Mouse (Mus musculus) heart, embryonic 14.5 days (tissue): ENCODE measurements around the gene Ncaph2. TPM values are rescaled to one million over a fixed set of nuclear protein-coding genes. Genes with fewer than 3 reads are reported as not detected.

Experiments
- ATAC-seq: fragments of 200-750 bp; cut with Nextera tagmentation; 2 replicates; pipeline ENCODE4 v1.8.0; 2017; ENCODE audit warnings: low read depth, moderate TSS enrichment; ENCODE audit not compliant: insufficient number of reproducible peaks, insufficient read depth, low FRiP score
- H3K27ac ChIP-seq, 2 experiments: fragments of 200-500 bp in 1 of 2; fragments of 300-500 bp in 1 of 2; sonication (generic) in 1 of 2; replicated peaks in 1 of 2; 2 replicates each; pipeline ENCODE4 v1.5.1; 2012 to 2014; ENCODE audit warnings: low read depth in 2 of 2, low read length in 2 of 2, control low read depth in 1 of 2, mild to moderate bottlenecking in 1 of 2, mixed read lengths in 1 of 2; ENCODE audit not compliant: control insufficient read depth in 1 of 2, insufficient read depth in 1 of 2
- H3K27me3 ChIP-seq: fragments of 300-500 bp; sonication (generic); 2 replicates; pipeline ENCODE4 v1.6.1; 2014; ENCODE audit warnings: mild to moderate bottlenecking, low read length, control low read depth; ENCODE audit not compliant: control insufficient read depth, insufficient read depth
- H3K36me3 ChIP-seq: fragments of 300-500 bp; sonication (generic); 2 replicates; pipeline ENCODE4 v1.6.1; 2014; ENCODE audit warnings: mild to moderate bottlenecking, control low read depth, low read length, mixed read lengths; ENCODE audit not compliant: control insufficient read depth, insufficient read depth
- H3K4me1 ChIP-seq, 2 experiments: fragments of 200-500 bp in 1 of 2; fragments of 300-500 bp in 1 of 2; sonication (generic) in 1 of 2; 2 replicates each; pipeline ENCODE4 v1.6.1; 2012 to 2014; ENCODE audit warnings: low read length in 2 of 2, control low read depth in 1 of 2, mixed read lengths in 1 of 2; ENCODE audit not compliant: control insufficient read depth in 2 of 2, insufficient read depth in 2 of 2
- H3K4me2 ChIP-seq: fragments of 300-500 bp; sonication (generic); 2 replicates; pipeline ENCODE4 v1.6.1; 2014; ENCODE audit warnings: mild to moderate bottlenecking, low read length
- H3K4me3 ChIP-seq, 2 experiments: fragments of 200-500 bp in 1 of 2; fragments of 300-500 bp in 1 of 2; sonication (generic) in 1 of 2; 2 replicates each; pipeline ENCODE4 v1.5.1; 2012 to 2014; ENCODE audit warnings: low read length in 2 of 2, mild to moderate bottlenecking in 2 of 2, control low read depth in 1 of 2, low read depth in 1 of 2, moderate library complexity in 1 of 2; ENCODE audit not compliant: control insufficient read depth in 1 of 2, insufficient read depth in 1 of 2
- H3K9ac ChIP-seq: fragments of 300-500 bp; sonication (generic); 2 replicates; pipeline ENCODE4 v1.6.1; 2014; ENCODE audit warnings: mild to moderate bottlenecking, low read length
- H3K9me3 ChIP-seq: fragments of 300-500 bp; sonication (generic); 2 replicates; pipeline ENCODE4 v1.6.1; 2016; ENCODE audit warnings: low read length, control low read depth; ENCODE audit not compliant: control insufficient read depth
- WGBS: fragments of 180-500 bp; shearing (Covaris S2); extraction: QIAGEN DNeasy Blood & Tissue Kit; methylation state at CpG from one replicate; pipeline ENCODE4 v1.1.7; 2014; 5-methylcytosine and 5-hydroxymethylcytosine counted together
- polyA plus RNA-seq: library from polyadenylated mRNA; unstranded; fragments of >200 nt; fragmentation: Nextera tagmentation; extraction: Ambion mirVana; gene quantifications from 2 replicates; pipeline ENCODE4 v1.2.1, GENCODE M21; 2014

The Ncaph2 gene
- polyA plus RNA-seq, 1 experiment from 2014 or later: 97.6 TPM

DNA sequence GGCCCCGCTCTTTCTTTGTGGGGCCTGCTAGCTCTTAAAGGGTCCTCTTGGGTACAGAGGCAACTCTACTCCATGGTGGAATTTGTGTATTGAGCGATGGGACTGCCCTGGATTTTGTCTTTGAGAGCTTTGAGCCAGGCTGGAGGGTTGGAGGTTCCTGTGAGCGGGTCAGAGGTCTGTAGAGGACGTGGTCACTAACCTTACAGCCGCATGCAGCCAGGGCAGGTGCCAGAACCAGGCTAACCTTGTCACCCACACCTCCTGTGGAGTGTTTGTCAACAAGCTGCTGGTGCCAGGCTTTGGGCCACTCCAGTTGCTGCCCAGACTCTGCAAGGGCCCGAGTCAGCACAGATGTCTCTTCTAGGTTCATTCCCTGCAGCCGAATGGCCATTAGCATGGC lies 20.5 kb downstream of the Ncaph2 start:
- Histone ChIP-seq H3K9me3 (no peaks in the 10 kb centered on the region), H3K9ac (no peak overlapping the region), H3K4me3 (no peak overlapping the region), H3K27me3 (peaks cover 47% of the 10 kb centered on the region), H3K4me1 (peaks cover 25 to 27% of the 10 kb centered on the region in 2 experiments), H3K36me3 (peaks cover 18% of the 10 kb centered on the region), H3K4me2 (no peak overlapping the region), H3K27ac (no peak overlapping the region)
- WGBS: 73% methylated on average over 7 of the region's 7 CpGs
- no peak for ATAC-seq

- 29% methylated on average over 16 of the region's 16 CpGs for WGBS
- Histone ChIP-seq H3K9ac (no peak within 1 kb of the TSS), H3K4me2 (peak within 1 kb of the TSS; percentile 91)
Observed at GRCm38 (mm10) chr15:89376957-89377356, 21.4 kb downstream of the Ncaph2 start, which contains the start of gene Tymp. Gene Tymp, minus strand, starts transcription at chr15:89377039.

DNA sequence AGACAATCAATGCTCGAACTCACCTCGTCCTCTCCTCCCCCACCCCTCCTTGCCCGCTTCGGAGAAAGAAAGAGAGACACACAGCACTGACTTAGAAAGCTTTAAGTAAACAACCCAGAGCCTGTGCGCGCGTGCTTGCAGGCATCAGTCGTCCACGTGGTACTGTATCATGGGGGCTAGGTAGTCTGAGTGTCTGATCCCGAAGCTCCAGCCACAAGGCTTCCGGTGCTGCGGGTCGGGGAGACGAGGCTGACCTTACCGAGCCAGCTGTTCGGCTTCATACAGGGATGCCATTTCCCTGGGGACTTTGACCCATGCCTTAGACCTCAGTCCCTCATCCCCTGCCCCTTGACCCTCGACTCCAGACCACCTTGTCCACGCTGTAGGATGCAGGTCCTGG lies 21.8 kb downstream of the Ncaph2 start:
- peak overlapping the region in 1 of 2 experiments; percentile 14; a peak in 1 of 4 replicates for H3K4me3 ChIP-seq
- peaks cover 52% of the 10 kb centered on the region for H3K27me3 ChIP-seq
- peaks cover 5% of the 10 kb centered on the region for H3K36me3 ChIP-seq
- no peak for ATAC-seq
- H3K9ac ChIP-seq: no peak overlapping the region
- H3K4me2 ChIP-seq: peak overlapping the region; percentile 31
- no peaks in the 10 kb centered on the region for H3K9me3 ChIP-seq
- WGBS: 3% methylated on average over 18 of the region's 18 CpGs
- no peak overlapping the region for H3K27ac ChIP-seq
- H3K4me1 ChIP-seq: peaks cover 25 to 26% of the 10 kb centered on the region in 2 experiments

More at GRCm38 (mm10) chr15:89376957-89377356, 21.4 kb downstream of the Ncaph2 start, which contains the start of gene Tymp:
- H3K9me3 ChIP-seq: no peaks in the 10 kb centered on the region
- H3K4me3 ChIP-seq: peak within 1 kb of the TSS in 1 of 2 experiments; percentile 14; a peak in 1 of 4 replicates
- no peak within 1 kb of the TSS for H3K27ac ChIP-seq
- H3K4me1 ChIP-seq: peaks cover 25 to 27% of the 10 kb centered on the region in 2 experiments
- H3K36me3 ChIP-seq: peaks cover 9% of the 10 kb centered on the region
- H3K27me3 ChIP-seq: peaks cover 51% of the 10 kb centered on the region
- no peak for ATAC-seq

DNA sequence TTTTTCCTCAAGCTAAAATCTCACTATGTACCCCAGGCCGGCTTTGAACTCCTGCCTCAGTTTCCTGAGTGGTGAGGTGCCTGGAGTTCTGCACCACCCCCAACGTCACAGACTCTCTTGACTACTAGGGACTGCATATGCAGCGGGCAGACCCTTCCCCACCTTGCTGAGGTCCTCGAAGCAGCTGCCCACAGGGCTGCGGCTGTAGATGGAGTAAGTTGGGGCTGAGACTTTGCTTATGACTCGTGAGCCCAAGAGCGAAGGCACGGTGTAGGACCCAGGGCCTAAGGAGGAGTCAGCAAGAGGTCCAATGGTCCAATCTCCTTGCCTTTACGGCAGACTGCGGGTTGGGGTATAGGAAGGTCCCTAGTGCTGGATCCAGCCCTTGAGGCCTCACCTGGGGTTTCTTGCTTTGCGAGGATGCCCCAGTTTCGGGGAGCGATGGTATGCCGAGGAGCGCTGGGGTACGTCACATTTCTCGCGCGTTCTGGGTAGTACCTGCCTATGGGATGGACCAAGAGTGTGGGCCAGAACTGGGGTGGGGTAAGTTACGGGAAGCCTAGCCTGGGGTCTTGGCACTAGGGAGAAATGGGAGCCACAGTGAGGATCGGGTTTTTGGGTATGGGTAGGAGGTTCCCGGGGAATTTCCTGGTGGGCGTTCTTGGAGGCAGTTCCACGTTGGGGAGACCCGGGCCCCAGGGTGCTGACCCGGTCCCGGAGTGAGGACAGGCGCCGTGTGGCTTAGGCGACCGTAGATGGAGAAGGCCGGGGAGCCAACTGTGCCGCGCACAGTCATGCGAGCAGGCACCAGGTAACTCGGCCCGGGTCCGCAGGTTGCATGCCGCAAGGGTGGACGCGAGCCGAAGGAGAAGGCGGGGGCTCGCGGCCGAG lies 22.7 kb downstream of the Ncaph2 start:
- no peaks in the 10 kb centered on the region for H3K36me3 ChIP-seq
- peak overlapping the region; percentile 65 for H3K9ac ChIP-seq
- H3K9me3 ChIP-seq: no peaks in the 10 kb centered on the region
- 14% methylated on average over 46 of the region's 46 CpGs for WGBS
- ATAC-seq: no peak
- H3K4me3 ChIP-seq: peak overlapping the region; percentile 45 to 49
- H3K4me1 ChIP-seq: peaks cover 18 to 25% of the 10 kb centered on the region in 2 experiments
- H3K27me3 ChIP-seq: peaks cover 57% of the 10 kb centered on the region
- H3K4me2 ChIP-seq: peak overlapping the region; percentile 91
- H3K27ac ChIP-seq: no peak overlapping the region

DNA sequence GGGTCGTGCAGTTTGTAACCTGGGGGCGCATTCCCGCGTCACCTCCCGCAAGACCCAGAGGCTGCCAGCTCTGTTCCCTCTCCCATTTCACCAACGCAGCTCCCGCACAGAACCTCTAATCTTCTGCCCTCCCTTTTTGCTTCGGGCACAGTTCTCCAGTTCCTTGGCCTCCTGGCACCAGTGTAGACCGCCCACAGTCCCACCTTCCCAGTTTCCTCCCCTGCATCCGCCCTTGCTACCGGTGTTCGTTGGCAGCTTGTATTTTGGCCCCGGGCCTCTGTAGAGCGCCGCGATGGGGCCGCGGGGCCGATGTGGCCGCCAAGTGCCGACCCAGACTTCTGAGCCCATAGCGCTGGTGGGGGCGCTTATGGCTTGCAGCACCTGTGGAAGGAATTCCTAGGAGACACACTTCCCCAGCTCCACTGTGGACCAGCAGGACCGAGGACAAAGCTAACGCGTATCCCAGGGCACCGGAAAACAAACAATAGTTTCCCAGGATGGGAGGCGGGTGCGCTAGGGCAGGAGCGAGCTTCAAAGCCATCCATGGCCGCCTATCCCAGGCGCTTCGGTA lies 23.4 kb downstream of the Ncaph2 start, which contains the start of gene Odf3b:
Gene Odf3b, minus strand, starts transcription at position 452 of the 571 bp plus-strand sequence.
- Histone ChIP-seq H3K27me3 (peaks cover 57% of the 10 kb centered on the region), H3K4me2 (peak within 1 kb of the TSS; percentile 91), H3K9me3 (no peaks in the 10 kb centered on the region), H3K36me3 (no peaks in the 10 kb centered on the region), H3K9ac (peak within 1 kb of the TSS; percentile 65), H3K27ac (no peak within 1 kb of the TSS), H3K4me3 (peak within 1 kb of the TSS; percentile 45 to 49), H3K4me1 (peaks cover 17 to 25% of the 10 kb centered on the region in 2 experiments)
- no peak for ATAC-seq
- WGBS: under 1% methylated on average over 33 of the region's 33 CpGs

GRCm38 (mm10) chr15:89379429-89379828 lies 23.9 kb downstream of the Ncaph2 start:
- peaks cover 13 to 21% of the 10 kb centered on the region in 2 experiments for H3K4me1 ChIP-seq
- H3K27me3 ChIP-seq: peaks cover 57% of the 10 kb centered on the region
- no peak overlapping the region for H3K27ac ChIP-seq
- H3K9ac ChIP-seq: peak overlapping the region; percentile 65
- no peaks in the 10 kb centered on the region for H3K36me3 ChIP-seq
- no peak for ATAC-seq
- H3K4me2 ChIP-seq: peak overlapping the region; percentile 91
- H3K9me3 ChIP-seq: no peaks in the 10 kb centered on the region
- H3K4me3 ChIP-seq: peak overlapping the region; percentile 45 to 49
- 12% methylated on average over 10 of the region's 10 CpGs for WGBS

DNA sequence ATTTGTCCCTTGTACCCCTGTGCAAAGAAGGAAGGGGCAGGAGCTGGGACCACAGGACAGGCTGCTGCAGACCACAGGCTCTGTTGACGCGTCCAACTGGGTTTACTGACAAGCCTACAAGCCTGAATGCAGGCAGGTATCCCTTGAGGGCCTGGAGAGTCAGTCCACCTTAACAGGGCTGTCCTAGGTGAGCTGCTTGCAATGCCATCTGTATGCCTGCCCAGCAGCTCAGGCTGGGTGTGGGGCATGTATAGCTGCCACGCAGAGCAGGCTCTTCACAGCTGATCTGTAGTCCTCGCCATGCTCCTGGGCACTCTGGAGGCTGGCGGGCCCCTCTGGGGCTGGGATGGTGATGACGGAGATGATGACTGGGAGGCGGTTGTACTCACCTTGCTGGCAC lies 29.1 kb downstream of the Ncaph2 start, which contains the start of gene Klhdc7b:
Gene Klhdc7b, plus strand, starts transcription at position 301 of the 400 bp plus-strand sequence.
- ATAC-seq: no peak
- WGBS: 72% methylated on average over 7 of the region's 7 CpGs
- H3K27me3 ChIP-seq: peaks cover 24% of the 10 kb centered on the region

More for the DNA sequence above, 29.1 kb downstream of the Ncaph2 start, which contains the start of gene Klhdc7b:
- Histone ChIP-seq H3K27ac (no peak within 1 kb of the TSS), H3K4me3 (no peak within 1 kb of the TSS), H3K9ac (no peak within 1 kb of the TSS), H3K9me3 (no peaks in the 10 kb centered on the region), H3K36me3 (no peaks in the 10 kb centered on the region), H3K4me1 (peaks cover under 1% of the 10 kb centered on the region in 2 experiments), H3K4me2 (no peak within 1 kb of the TSS)
